Mouse (Mus musculus): Measurements from ENCODE around the gene Kptn.

Gene Kptn

DNA sequence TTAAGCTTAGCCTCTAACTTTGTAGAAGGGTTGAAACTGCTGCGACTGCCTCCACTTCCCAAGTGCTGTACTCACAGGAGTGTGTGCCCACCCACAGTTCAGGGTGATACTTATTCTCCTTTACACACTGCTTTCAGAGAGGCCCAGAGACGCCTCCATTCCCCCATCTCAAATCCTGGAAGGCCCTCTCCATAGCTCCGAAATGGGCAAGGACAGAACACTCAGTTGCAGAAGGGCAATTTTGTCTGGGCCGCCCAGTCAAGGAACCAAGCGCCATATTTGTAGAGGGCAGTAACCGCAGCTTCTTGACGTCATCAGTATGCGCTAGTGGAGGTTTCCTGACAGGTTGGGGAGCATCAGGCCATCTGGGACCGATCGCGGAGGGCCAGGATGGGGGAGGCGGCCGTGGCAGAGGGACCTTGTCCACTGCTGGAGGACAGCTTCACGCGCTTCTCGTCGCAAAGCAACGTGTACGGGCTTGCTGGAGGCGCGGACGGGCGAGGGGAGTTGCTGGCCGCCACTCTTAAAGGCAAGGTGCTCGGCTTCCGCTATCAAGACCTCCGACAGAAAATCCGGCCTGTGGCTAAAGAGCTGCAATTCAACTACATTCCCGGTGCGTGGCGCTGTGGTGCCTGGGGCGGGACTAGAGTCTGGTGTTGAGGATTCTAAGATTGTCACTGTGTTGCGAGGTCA lies at the start of gene Kptn:
TSS of gene Kptn (plus strand) at position 327 of the 693 bp plus-strand sequence.
- DNase-seq (ENCODE audit: low read depth), result peak; percentile 96

DNA sequence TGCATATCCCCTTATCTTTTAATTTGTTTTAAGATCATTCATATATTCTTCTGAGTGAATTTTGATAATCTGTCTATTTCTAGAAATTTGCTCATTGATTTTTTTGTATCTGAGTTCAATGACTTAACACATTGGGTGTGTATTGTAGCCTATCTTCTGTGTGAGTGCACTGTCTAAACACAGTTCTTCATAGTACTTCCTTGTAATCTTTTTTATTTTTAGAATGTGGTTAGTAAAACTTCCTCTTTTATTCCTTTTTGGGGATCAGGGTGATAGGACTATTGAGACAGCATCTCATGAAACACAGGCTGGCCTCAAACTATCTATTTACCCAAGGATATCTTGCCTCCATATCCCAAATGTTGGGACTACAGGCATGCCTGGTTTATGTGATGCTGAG lies 48.8 kb upstream of the Kptn start:
- no peak for DNase-seq (ENCODE audit: low read depth)

DNA sequence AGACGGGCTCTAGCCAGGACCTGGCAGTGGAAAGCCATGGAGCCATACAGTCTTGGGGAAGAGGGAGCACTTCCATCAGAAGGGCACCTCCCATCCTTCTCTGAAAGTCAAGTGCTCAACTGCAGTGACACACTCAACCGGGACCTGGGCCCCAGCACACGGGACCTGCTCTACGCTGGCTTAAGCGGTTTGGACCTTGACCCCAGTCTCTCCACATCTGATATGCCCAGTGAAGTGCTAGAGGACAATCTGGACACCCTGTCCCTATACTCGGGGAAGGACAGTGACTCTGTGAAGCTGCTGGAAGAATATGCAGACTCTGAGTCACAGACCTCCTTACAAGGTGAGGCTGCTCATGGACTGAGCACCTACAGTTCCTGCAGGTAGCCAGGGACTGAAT lies 47.8 kb upstream of the Kptn start:
- no peak for DNase-seq (ENCODE audit: low read depth)

DNA sequence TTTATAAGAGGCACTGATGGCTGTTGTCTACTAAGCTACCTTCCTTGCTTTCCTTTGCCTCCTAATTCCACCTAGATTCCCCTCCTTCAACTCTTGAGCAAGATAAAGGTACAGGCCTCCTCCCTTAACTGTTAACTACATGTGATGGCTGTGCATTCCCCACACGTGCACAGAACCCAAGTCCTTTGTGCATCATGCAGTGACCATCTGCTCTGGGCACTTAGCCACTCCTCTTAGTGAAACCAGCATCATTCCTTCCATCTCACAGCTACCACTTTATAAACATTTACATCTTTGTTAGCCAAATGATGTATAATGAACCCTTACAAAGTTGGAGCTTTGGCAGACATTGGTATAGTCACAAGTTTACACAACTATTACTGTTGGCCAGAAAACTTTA lies 39.7 kb upstream of the Kptn start:
- no peak for DNase-seq (ENCODE audit: low read depth)

DNA sequence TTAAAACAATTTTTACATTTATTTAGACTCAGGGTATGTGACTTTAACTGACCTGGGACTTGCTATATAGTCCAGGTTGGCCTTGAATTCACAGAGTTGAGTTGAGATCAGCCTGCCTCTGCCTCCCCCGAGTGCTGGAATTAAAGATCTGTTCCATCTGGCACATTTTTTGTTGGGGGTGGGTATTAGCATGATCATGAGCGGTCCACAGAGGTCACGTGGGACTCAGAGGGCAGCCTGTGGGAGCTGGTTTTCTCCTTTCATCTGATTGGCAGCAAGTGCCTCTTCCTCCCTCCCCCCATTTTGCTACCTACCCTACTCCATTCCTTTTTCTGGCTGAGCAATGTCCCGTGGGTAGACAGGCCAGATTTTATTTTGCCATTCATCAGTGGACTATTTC lies 39.1 kb upstream of the Kptn start:
- no peak for DNase-seq (ENCODE audit: low read depth)

DNA sequence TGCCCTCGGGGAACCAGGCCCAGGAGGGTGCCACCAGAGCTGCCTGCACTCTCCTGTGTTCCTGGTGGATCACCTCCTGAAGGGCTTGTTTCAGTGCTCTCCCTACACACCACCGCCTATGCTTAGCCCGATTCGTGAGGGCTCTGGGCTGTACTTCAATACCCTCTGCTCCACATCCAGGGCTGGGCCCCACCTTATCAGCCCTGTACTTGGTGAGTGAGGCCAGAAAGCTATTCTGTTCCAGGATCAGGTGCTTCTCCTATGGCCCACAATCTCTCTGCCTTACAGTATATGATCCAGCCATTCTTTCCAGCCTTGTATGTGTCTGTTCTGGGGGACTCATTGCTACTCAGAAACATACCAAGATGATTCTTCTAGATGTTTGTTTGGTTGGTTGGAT lies 36.3 kb upstream of the Kptn start:
- DNase-seq (ENCODE audit: low read depth), result no peak

DNA sequence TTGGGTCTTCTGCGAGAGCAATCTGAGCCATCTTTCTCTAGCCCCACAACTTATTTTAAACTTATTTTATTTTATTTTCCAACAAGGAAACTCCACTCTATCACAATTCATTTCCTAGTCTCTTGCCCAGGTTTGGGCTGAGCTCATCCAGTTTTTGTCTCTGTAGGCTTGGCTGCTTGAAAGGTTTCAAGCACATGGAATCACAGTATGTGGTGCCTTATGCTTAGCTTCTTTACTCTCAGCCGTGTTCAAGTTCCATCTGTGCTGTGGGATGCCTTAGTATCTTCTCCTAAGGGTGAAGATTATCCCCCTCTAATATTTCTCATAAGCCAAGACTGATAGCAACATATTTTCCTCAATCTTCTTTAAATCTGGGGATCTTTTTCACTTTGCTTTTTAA lies 32.1 kb upstream of the Kptn start:
- DNase-seq (ENCODE audit: low read depth), result no peak

DNA sequence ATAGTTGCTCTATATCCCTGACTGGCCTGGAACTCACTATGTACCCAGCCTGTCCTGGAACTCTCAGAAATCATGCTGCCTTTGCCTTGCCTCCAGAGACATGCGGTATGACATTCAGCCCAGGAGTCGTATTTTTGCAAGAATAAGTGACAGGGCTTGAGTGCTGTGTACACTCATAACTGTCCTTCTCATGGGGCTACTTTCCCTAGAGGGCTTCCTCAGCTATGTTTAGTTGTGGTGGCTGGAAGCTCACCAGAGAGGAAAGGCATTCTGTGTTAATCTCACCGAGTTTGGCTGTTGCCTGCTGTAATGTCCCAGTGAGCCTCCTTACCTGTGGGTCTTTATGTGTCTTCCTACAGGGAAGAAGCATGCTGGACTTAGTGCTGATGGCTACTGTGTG lies 25.1 kb upstream of the Kptn start:
- DNase-seq (ENCODE audit: low read depth), result no peak

DNA sequence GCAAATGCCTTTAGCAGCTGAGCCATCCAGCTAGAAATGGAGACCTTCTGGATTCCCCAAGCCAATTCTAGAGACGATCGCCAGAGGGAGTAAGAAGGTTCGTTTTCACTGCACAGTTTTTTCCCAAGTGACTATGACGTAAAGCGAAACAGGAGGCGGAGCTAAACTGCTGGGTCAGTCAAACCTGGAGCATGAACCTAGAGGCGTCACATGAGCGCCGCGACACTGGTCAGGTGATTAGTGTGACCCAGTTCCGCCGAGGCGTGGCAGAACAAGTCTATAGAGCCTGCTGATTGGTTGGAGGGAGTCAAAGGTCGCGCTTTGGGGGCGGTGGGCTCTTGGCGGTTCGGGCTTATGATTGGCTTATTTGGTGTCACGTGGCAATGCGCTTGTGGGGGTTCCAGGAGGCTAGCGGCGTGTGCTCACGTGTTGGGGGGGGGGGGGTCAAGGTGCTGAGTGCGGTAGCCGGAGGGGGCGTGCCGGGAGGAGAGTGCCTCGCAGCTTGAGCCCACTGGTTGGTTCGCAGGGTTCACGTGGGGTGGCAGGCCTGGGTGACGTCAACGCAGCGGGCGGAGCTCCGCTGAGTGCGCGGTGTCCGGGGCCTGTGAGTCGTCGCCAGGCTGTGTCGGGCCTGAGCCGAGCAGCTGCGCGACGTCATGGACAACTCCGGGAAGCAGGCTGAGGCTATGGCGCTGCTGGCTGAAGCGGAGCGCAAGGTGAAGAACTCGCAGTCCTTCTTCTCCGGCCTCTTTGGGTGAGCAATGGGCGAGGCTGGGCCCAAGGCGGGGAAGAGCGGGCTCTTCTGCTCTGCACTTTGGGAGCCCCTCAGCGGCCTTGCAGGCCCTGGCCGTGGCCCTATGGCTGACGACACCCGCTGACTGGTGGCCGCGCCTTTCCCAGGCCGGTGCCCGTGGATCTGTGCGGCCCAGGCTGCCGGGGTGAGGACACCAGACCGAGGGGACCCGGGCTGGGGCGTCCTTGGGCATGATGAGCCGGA lies 21.4 kb upstream of the Kptn start, which contains the start of gene Napa:
TSS of gene Napa (plus strand) at position 438 of the 997 bp plus-strand sequence.
- peak; percentile 99 for DNase-seq (ENCODE audit: low read depth)

DNA sequence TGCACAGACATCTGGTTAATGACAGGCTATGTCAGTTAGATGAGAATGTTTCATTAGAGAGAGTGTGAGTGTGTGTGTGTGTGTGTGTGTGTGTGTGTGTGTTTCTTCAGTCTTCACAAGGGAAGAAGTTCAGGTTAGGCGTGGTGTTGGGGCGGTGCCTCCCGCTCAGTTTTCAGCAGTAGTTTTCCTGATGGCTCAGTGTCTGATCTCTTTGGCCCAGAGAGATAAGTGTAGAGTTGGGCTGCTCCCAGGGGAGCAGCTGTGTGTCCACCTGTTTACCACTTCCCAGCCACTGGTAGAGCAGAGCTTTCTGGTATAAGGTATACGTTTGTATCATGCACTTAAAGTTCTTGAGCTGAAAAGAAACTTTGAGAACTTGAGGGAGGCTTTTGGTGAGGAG lies 19.8 kb upstream of the Kptn start:
- no peak for DNase-seq (ENCODE audit: low read depth)

DNA sequence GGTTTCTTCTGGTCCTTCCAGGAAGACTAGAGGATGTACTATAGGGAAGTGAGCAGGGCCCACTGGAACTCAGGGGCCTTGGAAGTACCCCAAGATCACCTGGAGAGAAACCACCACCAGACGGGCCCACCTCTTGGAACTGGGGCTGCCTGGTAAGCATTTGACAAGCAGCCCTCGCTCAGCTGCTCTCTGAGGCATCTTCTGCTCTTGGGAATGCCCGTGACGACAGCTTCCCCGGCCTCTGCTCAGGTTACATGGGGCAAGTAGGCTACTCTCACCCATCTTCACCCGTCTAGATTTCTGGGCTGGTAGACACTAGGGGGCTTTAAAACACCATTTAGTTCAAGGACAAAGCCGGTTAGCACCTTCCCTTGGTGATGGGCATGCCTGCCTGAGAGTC lies 18.6 kb upstream of the Kptn start:
- no peak for DNase-seq (ENCODE audit: low read depth)

DNA sequence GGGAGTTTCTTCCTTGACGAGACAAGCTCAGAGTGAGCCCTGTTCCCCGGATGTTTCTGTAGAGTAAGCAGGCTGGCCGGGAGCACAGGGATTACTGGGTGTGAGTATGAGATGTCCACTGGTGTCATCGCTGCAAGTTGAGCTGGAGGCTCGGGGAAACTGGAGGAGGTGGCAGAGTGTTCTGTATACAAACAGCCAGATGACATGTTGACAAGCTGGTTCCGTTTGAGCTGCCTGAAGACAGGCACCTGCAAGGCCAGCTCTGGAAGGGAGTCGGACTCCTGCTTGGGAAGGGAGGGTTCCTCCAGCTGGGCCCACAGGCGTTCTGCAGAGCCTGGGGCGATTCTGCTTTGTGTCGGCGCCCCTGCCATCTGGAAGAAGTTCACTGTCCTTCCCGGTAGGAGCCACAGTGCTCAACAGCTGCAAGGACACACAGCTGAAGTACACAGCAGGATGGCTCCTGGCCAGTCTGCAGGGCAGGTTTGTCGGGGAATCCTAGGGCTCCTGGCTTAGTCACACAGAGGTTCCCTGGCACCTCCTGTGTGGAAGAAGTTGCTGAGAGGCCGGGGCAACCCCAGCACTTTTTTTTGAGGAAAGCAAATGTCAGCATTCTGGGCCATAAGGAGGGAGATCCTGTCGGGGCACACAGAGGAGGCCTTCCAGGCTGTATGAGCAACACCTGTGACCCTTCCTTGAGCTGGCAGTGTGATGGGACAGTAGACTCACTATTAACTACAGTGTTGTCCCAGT lies 17.8 kb upstream of the Kptn start:
- DNase-seq (ENCODE audit: low read depth), result no peak

DNA sequence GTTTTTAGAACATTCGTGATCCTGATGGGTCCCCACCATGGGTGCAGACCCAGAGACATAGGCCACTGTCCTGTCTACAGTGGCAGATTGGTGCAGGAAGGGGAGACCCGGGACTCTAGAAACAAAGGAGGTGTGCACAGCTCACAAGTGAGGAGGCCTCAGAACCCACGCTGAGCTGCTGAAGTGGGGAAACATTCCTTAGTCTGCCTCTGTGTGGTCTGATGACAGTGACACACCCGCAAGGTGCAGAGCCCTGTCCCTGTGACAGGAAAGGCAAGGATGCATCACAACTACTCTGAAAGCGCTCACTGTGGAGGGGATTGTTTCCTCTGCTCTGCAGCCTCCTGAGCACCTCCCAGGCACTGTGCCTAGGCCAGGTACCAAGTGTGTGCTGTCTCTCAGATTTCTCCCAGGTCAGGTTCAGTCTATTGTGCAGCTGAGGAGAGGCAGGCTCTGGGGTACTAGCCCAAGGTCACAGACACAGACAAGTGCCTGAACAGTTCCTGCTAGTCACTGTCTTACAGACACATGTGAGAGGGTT lies 16.9 kb upstream of the Kptn start:
- no peak for DNase-seq (ENCODE audit: low read depth)

DNA sequence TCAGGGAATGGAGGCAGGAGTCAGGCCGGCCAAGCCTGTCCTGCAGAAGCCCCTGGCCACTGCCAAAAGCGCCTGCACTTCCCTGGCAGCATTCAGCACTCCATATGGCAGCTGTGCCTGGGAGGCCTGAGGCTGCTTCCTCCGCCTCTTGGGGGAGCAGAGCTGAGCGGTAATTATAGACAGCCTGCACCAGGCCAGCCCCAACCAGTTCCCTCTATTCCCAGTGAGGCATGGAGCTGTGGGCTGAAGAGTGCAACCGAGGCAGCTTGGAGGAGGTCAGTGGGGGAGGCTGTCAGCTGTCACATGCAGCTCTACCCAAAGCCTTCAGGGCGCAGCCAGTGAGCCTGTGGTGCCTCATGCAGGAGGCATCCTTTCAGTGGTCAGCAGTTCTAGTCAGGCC lies 15.9 kb upstream of the Kptn start:
- DNase-seq (ENCODE audit: low read depth), result no peak

DNA sequence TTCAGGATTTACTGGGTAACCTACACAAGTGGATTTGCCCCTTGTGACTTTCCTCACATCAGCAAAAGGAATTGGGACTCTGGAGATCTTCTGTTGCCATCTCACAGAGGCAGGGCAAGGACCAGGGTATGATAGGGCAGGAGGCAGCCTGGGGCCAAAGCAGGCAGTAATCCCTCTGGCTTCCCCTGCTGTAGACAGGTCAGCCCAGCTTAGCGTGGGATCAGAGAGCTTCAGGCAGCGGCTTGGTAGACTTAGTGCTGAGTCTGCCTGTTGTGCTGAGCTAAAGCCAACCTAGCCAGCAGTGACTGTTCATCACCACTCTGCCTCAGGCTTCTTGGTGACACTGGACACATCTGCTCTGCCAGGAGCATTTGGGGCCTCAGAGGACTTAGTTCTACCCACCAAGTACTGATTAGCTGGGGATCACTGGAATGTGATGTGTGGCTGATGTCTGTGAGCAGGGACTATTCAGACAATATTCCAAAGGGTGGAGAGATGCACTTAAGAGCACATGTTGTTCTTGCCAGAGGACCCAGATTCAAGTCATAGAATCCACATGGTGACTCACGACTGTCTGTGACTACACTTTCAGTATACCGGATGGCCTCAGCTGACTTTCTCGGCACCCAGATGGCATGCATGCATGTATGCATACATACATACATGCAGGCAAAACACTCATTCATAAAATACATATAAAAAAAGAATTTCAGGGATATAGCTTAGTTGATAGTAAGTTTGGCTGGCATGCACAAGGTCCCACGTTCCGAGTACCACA lies 14.9 kb upstream of the Kptn start:
- DNase-seq (ENCODE audit: low read depth), result no peak

DNA sequence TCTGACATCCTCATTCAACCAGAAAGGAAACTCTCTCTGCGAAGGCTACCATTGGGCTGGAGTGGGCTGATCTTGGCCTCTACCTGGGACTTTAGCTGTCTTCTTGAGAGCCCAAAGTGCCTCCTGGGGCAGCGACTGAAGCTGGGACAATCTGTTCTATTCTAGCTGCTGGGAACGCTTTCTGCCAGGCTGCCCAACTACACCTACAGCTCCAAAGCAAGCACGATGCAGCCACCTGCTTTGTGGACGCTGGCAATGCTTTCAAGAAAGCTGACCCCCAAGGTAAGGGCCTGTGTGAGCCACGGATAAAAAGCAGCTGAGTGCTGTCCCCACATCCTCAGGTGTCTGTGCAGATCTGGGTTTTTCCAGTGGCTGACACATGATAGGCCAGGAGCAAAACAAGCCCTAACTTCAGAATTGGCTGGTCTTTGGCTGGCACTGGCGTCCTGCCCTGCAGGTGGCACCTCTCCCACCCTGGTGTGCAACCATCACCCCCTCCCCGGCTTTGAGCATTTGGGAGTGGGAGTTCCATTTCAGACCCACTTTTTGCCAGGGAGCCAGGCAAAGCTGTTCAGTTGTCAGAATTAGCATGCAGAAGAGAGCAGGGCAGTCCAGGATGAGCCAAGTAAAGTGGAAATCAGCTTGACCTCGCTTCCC lies 10.7 kb upstream of the Kptn start:
- DNase-seq (ENCODE audit: low read depth), result no peak

DNA sequence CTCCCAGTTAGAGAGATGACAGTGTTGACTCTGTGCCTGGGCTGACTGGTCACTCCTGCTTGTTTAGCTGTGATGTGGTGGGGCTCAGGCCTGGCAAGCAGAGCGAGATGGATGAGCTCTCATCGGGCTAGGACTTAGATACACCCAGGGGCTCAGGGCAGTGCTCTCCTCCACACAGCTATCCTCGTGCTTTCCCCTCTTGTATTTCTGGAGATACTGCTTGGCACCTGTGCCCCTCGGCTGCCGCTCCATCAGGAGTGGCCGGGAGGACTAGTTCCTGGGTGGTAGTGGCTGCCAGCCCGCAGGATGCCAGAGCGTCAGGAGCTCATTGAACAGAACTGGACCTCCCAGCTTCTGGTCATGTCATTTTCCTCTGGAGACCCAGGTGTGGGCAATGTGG lies 9.5 kb upstream of the Kptn start:
- DNase-seq (ENCODE audit: low read depth), result no peak

DNA sequence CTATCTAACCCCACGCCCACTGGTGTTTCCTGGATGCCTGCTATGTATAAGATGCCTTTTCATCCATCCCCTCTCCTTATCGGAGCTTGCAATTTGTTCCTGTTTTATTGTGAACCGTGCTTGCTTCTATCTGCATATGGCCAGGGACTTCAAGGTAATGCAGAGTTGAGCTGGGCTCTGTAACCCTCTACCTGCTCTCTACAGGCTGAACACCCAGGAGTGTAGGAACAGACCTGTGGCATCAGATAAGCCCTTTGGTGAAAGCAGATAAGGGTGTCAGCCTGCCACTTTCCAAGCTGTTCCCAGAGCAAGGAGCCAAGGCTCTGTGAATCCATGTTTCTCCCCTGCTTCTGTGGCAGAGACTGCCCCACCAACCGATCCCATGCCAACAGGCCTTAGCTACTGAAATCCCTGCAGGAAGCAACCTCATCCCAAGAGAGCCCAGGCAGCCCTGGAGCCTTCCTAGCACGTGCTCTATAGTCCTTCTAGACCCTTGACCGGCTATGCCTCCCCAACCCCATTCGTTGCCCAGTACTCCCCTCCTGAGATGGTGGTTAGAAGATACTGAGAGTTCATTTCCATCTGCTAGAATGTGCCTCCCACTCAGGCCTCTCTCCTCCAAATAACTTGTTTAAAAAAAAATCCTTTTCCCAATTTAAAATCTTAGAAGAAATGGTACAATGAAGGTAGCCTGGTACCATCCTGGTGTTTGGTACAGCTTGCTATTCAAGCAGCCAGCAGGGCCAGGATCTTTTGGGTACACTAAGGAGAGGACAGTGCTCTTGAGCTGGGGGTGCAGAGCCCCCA lies 8.2 kb upstream of the Kptn start:
- DNase-seq (ENCODE audit: low read depth), result no peak

DNA sequence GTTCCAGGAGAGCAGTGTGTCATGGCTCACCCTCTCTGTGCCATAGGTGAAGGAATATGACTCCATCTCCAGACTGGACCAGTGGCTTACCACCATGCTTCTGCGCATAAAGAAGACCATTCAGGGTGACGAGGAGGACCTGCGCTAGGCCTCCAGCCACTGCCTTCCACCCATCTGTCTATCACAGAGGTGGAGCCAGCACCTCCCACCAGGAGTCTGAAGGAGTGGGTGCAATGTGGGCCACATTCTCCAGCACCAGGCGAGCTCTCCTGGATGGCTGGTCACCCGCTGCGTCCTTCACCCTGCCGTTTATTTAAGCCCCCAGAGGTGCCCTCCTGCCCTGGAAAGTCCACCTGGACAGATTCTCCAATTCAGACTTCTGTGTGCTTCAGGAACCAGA lies 3.3 kb upstream of the Kptn start:
- no peak for DNase-seq (ENCODE audit: low read depth)

DNA sequence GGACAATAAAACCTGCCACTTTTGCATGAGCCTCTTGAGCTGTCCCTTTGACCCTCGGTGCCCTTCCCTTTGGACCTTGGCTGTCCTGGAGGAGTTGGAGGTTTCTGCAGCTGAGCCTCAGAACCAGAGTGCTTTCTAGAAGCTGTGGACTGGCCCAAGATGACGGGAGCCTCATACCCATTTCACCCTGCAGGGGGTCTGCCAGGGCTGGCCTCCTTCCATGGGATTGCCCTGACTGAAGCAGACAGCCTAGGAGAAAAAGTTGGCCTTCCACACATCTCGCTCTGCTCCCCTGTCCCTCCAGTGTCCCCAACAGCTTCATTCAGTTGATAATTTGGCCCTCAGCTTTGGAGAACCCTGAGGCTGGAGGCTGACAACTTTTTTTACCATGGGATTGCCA lies 2.6 kb upstream of the Kptn start:
- DNase-seq (ENCODE audit: low read depth), result no peak
